In the genomic region with DNA sequence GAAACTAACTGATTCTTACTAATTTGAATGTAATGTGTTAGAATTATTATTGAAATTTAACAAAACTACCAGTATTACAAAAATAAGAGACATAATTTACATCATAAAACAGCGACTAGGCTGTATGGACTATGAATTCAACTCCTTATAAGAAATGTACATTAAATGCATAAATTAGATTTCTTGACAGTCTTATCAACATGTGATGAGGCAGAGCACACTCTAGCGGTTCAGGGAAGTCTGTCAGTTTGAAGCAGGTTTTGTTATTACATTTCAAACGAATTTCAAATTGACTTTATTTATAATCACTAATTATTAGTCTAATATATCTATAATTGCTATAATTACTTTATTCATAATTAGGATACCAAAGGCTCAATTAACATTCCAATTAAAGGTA, we compare ENCODE assay signal across 26 mouse cellular contexts.
"Had no signal": no experiment of that assay in that cellular context is flagged by ENCODE, and none has a peak within 500 bp of the region (broad histone marks: within the 10 kb centered on the region; RNA-seq: fewer than 3 reads in every experiment).

No protein-coding gene starts in this region.

- H3K4me2 ChIP-seq: heart, embryonic 11.5 days; heart, embryonic 13.5 days; heart, embryonic 15.5 days; hindbrain, embryonic 13.5 days; hindbrain, embryonic 15.5 days; kidney, embryonic 15.5 days; limb, embryonic 13.5 days; limb, embryonic 15.5 days; liver, embryonic 12.5 days had no signal

- H3K27me3 ChIP-seq: heart, embryonic 13.5 days; heart, embryonic 15.5 days; hindbrain, embryonic 13.5 days; hindbrain, embryonic 15.5 days; kidney, embryonic 15.5 days; limb, embryonic 13.5 days; limb, embryonic 15.5 days; liver, embryonic 12.5 days had no signal

- H3K9ac ChIP-seq: heart, embryonic 13.5 days; heart, embryonic 15.5 days; hindbrain, embryonic 13.5 days; hindbrain, embryonic 15.5 days; kidney, embryonic 15.5 days; limb, embryonic 13.5 days; limb, embryonic 15.5 days; liver, embryonic 12.5 days; liver, embryonic 14.5 days had no signal

- H3K27ac ChIP-seq: heart, adult 2 months; heart, embryonic 13.5 days; heart, embryonic 15.5 days; hindbrain, embryonic 13.5 days; hindbrain, embryonic 15.5 days; hindbrain, postnatal 0 days; kidney, embryonic 15.5 days; kidney, postnatal 0 days; limb, embryonic 13.5 days; limb, embryonic 15.5 days; liver, embryonic 12.5 days; liver, embryonic 14.5 days had no signal

- H3K4me1 ChIP-seq: heart, embryonic 13.5 days; heart, embryonic 15.5 days; hindbrain, embryonic 13.5 days; hindbrain, embryonic 15.5 days; kidney, embryonic 15.5 days; limb, embryonic 13.5 days; limb, embryonic 15.5 days; liver, embryonic 12.5 days had no signal

- DNase-seq: gastrocnemius, postnatal 14 days; gastrocnemius, postnatal 36 days; heart, adult 11 months; heart, adult 2 months; heart, postnatal 14 days; heart, postnatal 36 days; kidney, adult 11 months; kidney, adult 2 months; kidney, adult 9 months; kidney, postnatal 14 days; kidney, postnatal 36 days; layer of hippocampus, postnatal 36 days; left cerebral cortex, postnatal 4 days had no signal

- H3K36me3 ChIP-seq: heart, embryonic 13.5 days; heart, embryonic 15.5 days; hindbrain, embryonic 13.5 days; hindbrain, embryonic 15.5 days; kidney, embryonic 15.5 days; limb, embryonic 13.5 days; limb, embryonic 15.5 days; liver, embryonic 12.5 days had no signal

- H3K9me3 ChIP-seq: heart, embryonic 13.5 days; heart, embryonic 15.5 days; hindbrain, embryonic 13.5 days; hindbrain, embryonic 15.5 days; kidney, embryonic 15.5 days; limb, embryonic 13.5 days; limb, embryonic 15.5 days; liver, embryonic 12.5 days had no signal

- H3K4me3 ChIP-seq: heart, adult 2 months; heart, embryonic 13.5 days; heart, embryonic 15.5 days; hindbrain, embryonic 13.5 days; hindbrain, embryonic 15.5 days; kidney, embryonic 15.5 days; limb, embryonic 13.5 days; limb, embryonic 15.5 days; liver, embryonic 12.5 days had no signal

- ATAC-seq: hindbrain, postnatal 0 days; intestine, embryonic 16.5 days; liver, embryonic 12.5 days had no signal
